Mouse (Mus musculus): Measurements from ENCODE around the gene Taf4. TPM values are rescaled to one million over a fixed set of nuclear protein-coding genes. Genes with fewer than 3 reads are reported as not detected.

The Taf4 gene
- polyA plus RNA-seq, 1 experiment from 2014 or later, result 4.2 TPM

- WGBS, result 82% methylated on average over 5 of the region's 5 CpGs
- Histone ChIP-seq H3K9me3 (no peaks in the 10 kb centered on the region), H3K4me1 (peaks cover 21% of the 10 kb centered on the region), H3K36me3 (replicated peaks) (no peaks in the 10 kb centered on the region; the same call in 1 of the 2 replicates), H3K27ac (no peak overlapping the region), H3K27me3 (ENCODE audit: poor library complexity, severe bottlenecking) (peaks cover 7% of the 10 kb centered on the region; the same call in 1 of the 2 replicates), H3K4me3 (no peak overlapping the region)
- DNase-seq (ENCODE audit: extremely low spot score, low spot score), result no peak
Observed at GRCm38 (mm10) chr2:179865097-179865496, 111.3 kb downstream of the Taf4 start.

- H3K27me3 ChIP-seq (ENCODE audit: poor library complexity, severe bottlenecking), result peaks cover 3% of the 10 kb centered on the region; the same call in 1 of the 2 replicates
- WGBS, result 80% methylated on average over 3 of the region's 3 CpGs
- no peak for DNase-seq (ENCODE audit: extremely low spot score, low spot score)
- H3K36me3 ChIP-seq (replicated peaks), result no peaks in the 10 kb centered on the region; the same call in 1 of the 2 replicates
- H3K4me1 ChIP-seq, result peaks cover 13% of the 10 kb centered on the region
- H3K27ac ChIP-seq, result no peak overlapping the region
- no peaks in the 10 kb centered on the region for H3K9me3 ChIP-seq
- H3K4me3 ChIP-seq, result no peak overlapping the region
Observed at GRCm38 (mm10) chr2:179863266-179863665, 113.2 kb downstream of the Taf4 start.

GRCm38 (mm10) chr2:179862676-179863075 is 113.8 kb downstream of the Taf4 start:
- no peaks in the 10 kb centered on the region; the same call in 1 of the 2 replicates for H3K36me3 ChIP-seq (replicated peaks)
- no peaks in the 10 kb centered on the region for H3K9me3 ChIP-seq
- no peaks in the 10 kb centered on the region for H3K27me3 ChIP-seq (ENCODE audit: poor library complexity, severe bottlenecking)
- 81% methylated on average over 3 of the region's 3 CpGs for WGBS
- DNase-seq (ENCODE audit: extremely low spot score, low spot score), result no peak
- H3K4me1 ChIP-seq, result peaks cover 11% of the 10 kb centered on the region
- no peak overlapping the region for H3K4me3 ChIP-seq
- H3K27ac ChIP-seq, result no peak overlapping the region

Other genes starting within 250 kb of the Taf4 start
- 8.5 and 8.9 TPM in 2 replicates for gene Lsm14b, start 48.3 kb upstream of the Taf4 start, polyA plus RNA-seq (2016; fragmentation: Nextera tagmentation; extraction: Ambion mirVana)
- gene Psma7, start 65.8 kb upstream of the Taf4 start, polyA plus RNA-seq (2016; fragmentation: Nextera tagmentation; extraction: Ambion mirVana), result 856 and 905 TPM in 2 replicates
- gene Ss18l1, start 65.9 kb upstream of the Taf4 start, polyA plus RNA-seq (2016; fragmentation: Nextera tagmentation; extraction: Ambion mirVana), result 7.0 TPM in 2 replicates
- 34.0 and 35.2 TPM in 2 replicates for gene Mtg2, start 93.9 kb upstream of the Taf4 start, polyA plus RNA-seq (2016; fragmentation: Nextera tagmentation; extraction: Ambion mirVana)
- 1.1 and 1.3 TPM in 2 replicates for gene Hrh3, start 127.8 kb upstream of the Taf4 start, polyA plus RNA-seq (2016; fragmentation: Nextera tagmentation; extraction: Ambion mirVana)
- gene Osbpl2, start 142.7 kb upstream of the Taf4 start, polyA plus RNA-seq (2016; fragmentation: Nextera tagmentation; extraction: Ambion mirVana), result 23.9 and 26.2 TPM in 2 replicates
- 271 and 281 TPM in 2 replicates for gene Adrm1, start 194.8 kb upstream of the Taf4 start, polyA plus RNA-seq (2016; fragmentation: Nextera tagmentation; extraction: Ambion mirVana)
- gene Lama5, start 249.2 kb upstream of the Taf4 start, polyA plus RNA-seq (2016; fragmentation: Nextera tagmentation; extraction: Ambion mirVana), result 10.7 and 11.2 TPM in 2 replicates